Mouse (Mus musculus) midbrain, embryonic 10.5 days (tissue): ENCODE measurements around the gene Fgd1. TPM values are rescaled to one million over a fixed set of nuclear protein-coding genes. Genes with fewer than 3 reads are reported as not detected.

ENCODE experiments used
- DNase-seq: peaks from one replicate; pipeline ENCODE4 v3.0.0-alpha.2; 2017; ENCODE audit warnings: low spot score
- H3K27ac ChIP-seq: fragments of 300-500 bp; sonication (generic); replicated peaks from 2 replicates; pipeline ENCODE4 v1.5.1; 2016; ENCODE audit warnings: mild to moderate bottlenecking
- H3K27me3 ChIP-seq: fragments of 300-500 bp; sonication (generic); 2 replicates; pipeline ENCODE4 v1.6.1; 2016; ENCODE audit warnings: low read depth, mild to moderate bottlenecking; ENCODE audit not compliant: poor library complexity, severe bottlenecking
- H3K36me3 ChIP-seq: fragments of 300-500 bp; sonication (generic); 2 replicates; pipeline ENCODE4 v1.6.1; 2016; ENCODE audit warnings: mild to moderate bottlenecking, moderate library complexity
- H3K4me1 ChIP-seq: fragments of 300-500 bp; sonication (generic); 2 replicates; pipeline ENCODE4 v1.6.1; 2016
- H3K4me3 ChIP-seq: fragments of 300-500 bp; sonication (generic); 2 replicates; pipeline ENCODE4 v1.5.1; 2016; ENCODE audit warnings: mild to moderate bottlenecking, moderate library complexity
- H3K9me3 ChIP-seq: fragments of 300-500 bp; sonication (generic); replicated peaks from 2 replicates; pipeline ENCODE4 v1.6.1; 2016; ENCODE audit warnings: mild to moderate bottlenecking
- WGBS: fragments of 180-500 bp; shearing (Covaris S2); methylation state at CpG from one replicate; pipeline ENCODE4 v1.1.7; 2016; 5-methylcytosine and 5-hydroxymethylcytosine counted together
- polyA plus RNA-seq: library from polyadenylated mRNA; unstranded; fragments of >200 nt; fragmentation: Nextera tagmentation; extraction: Ambion mirVana; gene quantifications from 2 replicates; pipeline ENCODE4 v1.2.1, GENCODE M21; 2016

The Fgd1 gene
- polyA plus RNA-seq, 1 experiment from 2014 or later, result 8.4 TPM

- DNase-seq, result peak; percentile 24
- WGBS, result 20% methylated on average over 7 of the region's 7 CpGs
- H3K4me3 ChIP-seq, result no peak overlapping the region
Measured at GRCm38 (mm10) chrX:151116795-151117194, 70.8 kb downstream of the Fgd1 start.

DNA sequence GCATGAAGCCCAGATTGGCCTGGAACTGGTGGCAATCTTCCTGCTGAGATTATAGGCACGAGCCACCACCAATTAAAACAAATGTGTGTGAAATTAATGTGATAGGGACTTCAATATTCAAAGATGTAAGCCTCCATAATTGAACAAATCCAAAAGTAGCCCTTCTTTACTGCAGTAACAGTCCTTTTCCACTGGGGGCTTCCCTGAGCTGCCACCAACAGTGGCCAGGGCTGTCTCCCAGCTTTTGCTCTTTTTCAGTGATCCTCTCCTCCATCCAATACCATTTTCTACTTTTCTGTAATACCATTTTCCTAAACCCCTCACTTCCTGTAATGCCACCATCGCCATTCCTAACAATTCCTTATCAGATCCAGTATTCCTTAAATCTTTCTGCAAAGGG lies 71.5 kb downstream of the Fgd1 start:
- H3K9me3 ChIP-seq, result no peaks in the 10 kb centered on the region
- peaks cover 17% of the 10 kb centered on the region; the same call in 1 of the 2 replicates for H3K27me3 ChIP-seq
- no peaks in the 10 kb centered on the region for H3K36me3 ChIP-seq
- no peaks in the 10 kb centered on the region for H3K4me1 ChIP-seq
- no peak overlapping the region for H3K4me3 ChIP-seq
- H3K27ac ChIP-seq, result no peak overlapping the region
- 20% methylated on average over 2 of the region's 2 CpGs for whole genome bisulfite sequencing
- DNase-seq, result no peak

More at GRCm38 (mm10) chrX:151116795-151117194, 70.8 kb downstream of the Fgd1 start:
- Histone ChIP-seq H3K27ac (no peak overlapping the region), H3K9me3 (no peaks in the 10 kb centered on the region), H3K27me3 (peaks cover 17% of the 10 kb centered on the region; the same call in 1 of the 2 replicates), H3K36me3 (no peaks in the 10 kb centered on the region), H3K4me1 (no peaks in the 10 kb centered on the region)

GRCm38 (mm10) chrX:151123933-151124332 lies 78.0 kb downstream of the Fgd1 start:
- no peaks in the 10 kb centered on the region for H3K9me3 ChIP-seq
- no peak overlapping the region for H3K4me3 ChIP-seq
- DNase-seq, result no peak
- H3K36me3 ChIP-seq, result no peaks in the 10 kb centered on the region
- H3K27me3 ChIP-seq, result no peaks in the 10 kb centered on the region
- WGBS, result 64% methylated on average over 2 of the region's 2 CpGs
- no peak overlapping the region for H3K27ac ChIP-seq
- H3K4me1 ChIP-seq, result no peaks in the 10 kb centered on the region

DNA sequence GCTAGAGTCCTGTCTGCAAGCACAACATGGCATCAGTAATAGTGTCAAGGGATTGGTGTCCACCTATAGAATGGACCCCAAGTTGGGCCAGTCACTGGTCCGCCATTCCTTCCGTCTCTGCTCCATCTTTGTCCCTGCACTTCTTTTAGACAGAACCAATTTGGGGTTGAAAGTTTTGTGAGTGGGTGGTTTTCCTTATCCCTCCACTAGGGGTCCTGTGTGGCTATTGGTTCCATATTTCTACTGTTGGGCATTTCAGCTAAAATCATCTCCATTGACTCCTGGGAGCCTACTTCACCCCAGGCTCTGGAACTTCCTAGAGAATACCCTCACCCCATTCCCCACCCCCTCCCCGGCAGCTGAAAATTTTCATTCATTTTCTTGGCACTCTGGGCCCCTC lies 84.5 kb downstream of the Fgd1 start:
- WGBS, result 77% methylated on average over 3 of the region's 3 CpGs
- H3K9me3 ChIP-seq, result no peaks in the 10 kb centered on the region
- H3K36me3 ChIP-seq, result no peaks in the 10 kb centered on the region
- H3K4me3 ChIP-seq, result no peak overlapping the region
- no peak for DNase-seq
- no peaks in the 10 kb centered on the region for H3K4me1 ChIP-seq
- H3K27me3 ChIP-seq, result peaks cover 12% of the 10 kb centered on the region; the same call in 1 of the 2 replicates
- H3K27ac ChIP-seq, result no peak overlapping the region

DNA sequence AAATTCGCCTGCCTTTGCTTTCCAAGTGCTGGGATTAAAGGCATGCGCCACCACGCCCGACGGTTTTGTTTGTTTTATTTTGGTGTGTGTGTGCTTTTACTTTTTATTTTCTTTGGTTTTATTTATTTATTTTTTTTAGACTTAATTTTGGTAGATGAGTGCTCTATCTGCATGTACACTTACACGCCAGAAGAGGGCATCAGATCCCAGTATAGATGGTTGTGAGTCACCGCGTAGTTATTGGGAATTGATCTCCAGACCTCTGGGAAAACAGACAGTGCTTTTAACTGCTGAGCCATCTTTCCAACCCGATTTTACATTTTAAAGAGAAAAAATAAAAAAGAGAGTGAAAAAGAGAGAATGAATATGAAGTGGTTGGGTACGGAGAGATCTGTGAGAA lies 86.8 kb downstream of the Fgd1 start:
- peak overlapping the region; percentile 30; the same call in 1 of the 2 replicates for H3K4me3 ChIP-seq
- no peak for DNase-seq
- 27% methylated on average over 10 of the region's 10 CpGs for WGBS

More for the DNA sequence above, 86.8 kb downstream of the Fgd1 start:
- Histone ChIP-seq H3K4me1 (no peaks in the 10 kb centered on the region), H3K36me3 (no peaks in the 10 kb centered on the region), H3K27me3 (peaks cover 12% of the 10 kb centered on the region; the same call in 1 of the 2 replicates), H3K9me3 (no peaks in the 10 kb centered on the region), H3K27ac (no peak overlapping the region)

Other genes starting within 250 kb of the Fgd1 start
- 251 and 296 TPM in 2 replicates for gene Maged2, start 231.8 kb upstream of the Fgd1 start, polyA plus RNA-seq
- gene Gnl3l, start 28.8 kb upstream of the Fgd1 start, polyA plus RNA-seq, result 39.9 and 46.3 TPM in 2 replicates
- 50.5 and 60.9 TPM in 2 replicates for gene Tsr2, start 50.4 kb downstream of the Fgd1 start, polyA plus RNA-seq
- gene Wnk3, start 151.9 kb downstream of the Fgd1 start, polyA plus RNA-seq, result 7.5 and 9.0 TPM in 2 replicates